Mouse (Mus musculus) activated CD4-positive, CD25-positive, alpha-beta regulatory T cell, adult 9 weeks (primary cell): ENCODE data around the gene Kmt5c. TPM values are rescaled to one million over a fixed set of nuclear protein-coding genes. Genes with fewer than 3 reads are reported as not detected.

Source experiments
- polyA plus RNA-seq: library from polyadenylated mRNA; unstranded; fragments of 100-300 nt; shearing (Covaris generic); gene quantifications from one replicate; pipeline ENCODE4 v1.2.1, GENCODE M21; 2017

The Kmt5c gene
- polyA plus RNA-seq, result 49.9 TPM

DNA sequence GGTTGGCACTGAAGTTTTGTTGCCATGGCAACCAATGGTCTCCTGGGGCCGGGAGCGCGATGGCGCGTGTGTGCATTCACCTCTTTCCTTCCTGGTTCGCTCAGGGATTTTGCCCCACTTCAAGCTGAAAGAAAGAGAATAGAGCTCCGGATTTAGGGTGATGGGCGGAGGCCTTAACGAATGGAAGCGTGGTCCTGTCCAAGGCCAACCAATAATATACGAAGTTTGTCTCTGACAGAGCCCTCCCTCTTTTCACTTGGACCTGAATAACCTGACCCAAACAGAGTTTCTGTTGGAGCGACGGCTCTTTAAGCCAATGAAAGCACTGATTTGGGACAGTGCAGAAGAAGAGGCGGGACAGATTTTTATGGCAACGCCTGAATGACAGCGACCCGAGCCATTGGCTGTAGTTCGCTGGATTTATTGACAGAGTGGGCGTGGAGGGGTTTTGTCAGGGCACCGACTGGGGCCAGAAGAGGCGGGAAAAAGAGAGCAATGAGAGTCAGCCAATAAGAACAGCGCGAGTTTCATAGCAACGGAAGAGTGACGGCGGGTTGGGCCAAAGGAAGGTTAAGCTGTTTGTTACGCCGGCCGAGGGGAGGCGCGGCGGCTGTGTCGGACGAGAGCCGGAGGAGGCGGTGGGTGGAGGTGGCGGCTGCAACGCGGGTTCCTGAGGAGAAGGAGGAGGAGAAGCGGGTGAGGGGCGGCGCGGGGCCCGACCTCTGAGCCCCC is at the start of gene Kmt5c:
Gene Kmt5c, plus strand, starts transcription at position 572 of the 732 bp plus-strand sequence.

DNA sequence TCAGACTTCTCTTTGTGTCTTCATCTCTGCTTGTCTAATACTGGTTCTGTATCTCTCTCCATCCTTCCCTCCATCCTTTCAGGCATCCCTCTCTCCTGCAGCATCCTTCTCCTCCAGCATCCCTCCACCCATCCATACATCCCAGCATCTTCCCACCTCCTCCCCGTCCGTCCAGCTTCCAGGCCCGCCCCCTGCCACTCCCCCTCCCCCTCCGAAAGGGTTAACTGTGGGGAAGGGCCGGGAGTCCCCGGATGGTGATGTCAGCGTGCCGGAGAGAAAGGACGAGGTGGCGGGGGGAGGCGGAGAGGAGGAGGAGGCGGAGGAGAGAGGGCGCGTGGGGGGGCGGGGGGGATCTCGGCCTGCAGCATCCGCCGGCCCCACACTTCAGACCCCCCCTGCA is 49.5 kb upstream of the Kmt5c start, which contains the start of gene Brsk1:
Gene Brsk1, plus strand, starts transcription at position 218 of the 400 bp plus-strand sequence.

DNA sequence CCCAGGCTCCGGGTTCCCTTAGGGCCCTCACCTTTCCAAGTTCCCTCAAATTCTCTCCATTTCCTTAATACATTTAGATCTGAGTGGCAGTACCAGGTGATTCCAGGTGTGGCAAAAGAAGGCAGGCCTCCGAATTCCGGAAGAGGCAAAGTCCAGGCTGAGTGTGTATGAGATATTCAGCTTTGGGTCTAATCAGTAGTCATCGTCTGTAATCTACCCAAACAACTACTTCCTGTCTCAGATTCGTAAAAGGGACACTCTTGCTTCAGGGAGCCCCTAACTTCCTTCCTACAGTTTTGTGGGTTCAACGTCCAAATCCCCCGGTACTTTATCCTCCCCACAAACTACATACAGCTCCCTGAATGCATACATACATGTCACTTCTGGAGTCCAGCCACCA is 14.7 kb upstream of the Kmt5c start, which contains the start of gene Tmem150b:
Gene Tmem150b, minus strand, starts transcription at position 81 of the 400 bp plus-strand sequence.

DNA sequence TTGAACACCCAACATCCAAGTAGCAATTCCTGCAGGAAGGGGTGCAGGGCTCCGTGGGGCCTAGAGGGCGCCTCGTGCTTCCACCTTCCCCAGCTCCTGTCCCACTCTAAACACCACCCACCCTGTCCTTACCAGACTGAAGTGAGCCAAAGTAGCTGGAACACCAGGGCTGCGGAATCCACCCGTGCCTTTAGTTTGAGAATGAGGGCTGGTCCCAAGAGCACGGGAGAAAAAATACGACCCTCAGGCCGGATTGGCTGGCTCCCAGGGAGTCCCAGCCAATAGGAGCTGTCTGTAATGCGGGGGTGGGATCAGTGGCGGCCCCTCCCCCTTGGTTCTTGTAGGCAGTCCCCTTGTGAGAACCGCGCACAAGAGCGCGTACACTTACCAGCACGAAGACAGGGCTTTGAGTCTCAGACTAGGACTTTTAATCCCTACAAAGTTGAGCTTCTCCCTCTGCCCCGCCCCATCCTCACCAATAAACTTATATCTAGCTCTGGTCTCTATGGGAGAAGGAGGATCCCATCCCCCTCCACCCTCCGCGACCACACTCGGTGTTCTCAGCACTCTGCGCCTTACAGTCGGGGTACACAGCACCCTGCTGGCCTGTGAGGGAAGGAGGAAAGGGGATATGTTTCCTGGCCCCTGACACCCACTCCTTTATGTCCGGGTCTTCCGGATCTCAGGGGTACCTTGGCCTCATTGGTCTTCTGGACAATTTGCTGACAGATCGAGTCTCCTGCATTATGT is 13.1 kb downstream of the Kmt5c start, which contains the start of gene Cox6b2:
Gene Cox6b2, minus strand, starts transcription at position 274 of the 750 bp plus-strand sequence.

DNA sequence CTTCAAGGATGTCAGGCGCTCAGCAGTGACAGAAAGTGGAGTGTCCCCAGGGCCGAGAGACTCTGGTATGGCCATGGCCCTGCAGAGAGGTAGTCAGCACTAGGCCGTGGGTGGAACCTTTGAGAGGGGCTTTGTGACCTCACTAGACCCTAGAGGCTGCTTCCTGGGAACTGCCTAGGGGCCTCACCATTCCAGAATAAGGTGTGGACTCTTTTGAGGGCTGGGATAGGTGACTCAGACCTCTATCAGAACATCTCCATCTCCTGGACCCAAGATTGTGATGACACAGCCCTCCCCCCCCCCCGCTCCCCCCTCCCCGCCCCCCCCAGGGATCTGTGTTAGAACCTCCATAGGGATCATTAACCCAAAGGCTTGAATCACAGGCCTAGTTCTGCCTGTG is 31.3 kb downstream of the Kmt5c start, which contains the start of gene Fam71e2:
Gene Fam71e2, minus strand, starts transcription at position 101 of the 400 bp plus-strand sequence.

DNA sequence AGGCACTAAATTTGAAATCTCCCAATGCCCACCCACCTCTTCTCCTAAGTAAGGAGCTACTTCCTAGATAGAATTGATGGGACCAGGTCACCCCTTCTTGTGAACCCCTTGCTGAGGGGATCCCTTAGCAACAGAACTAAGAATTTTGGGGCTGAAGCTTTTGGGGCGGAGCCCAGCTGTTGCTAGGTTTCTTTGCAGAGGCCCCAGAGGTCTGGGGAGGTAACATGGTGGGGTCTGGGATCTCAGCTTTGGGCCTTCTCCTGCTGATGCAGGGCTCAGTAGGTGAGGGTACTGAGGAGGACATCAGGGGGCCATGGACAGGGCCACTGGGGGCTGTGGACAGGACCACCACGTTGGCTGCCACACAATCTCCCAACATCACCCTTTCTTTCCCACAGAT is 42.8 kb downstream of the Kmt5c start, which contains the start of the genes Il11 and Tmem190:
Gene Il11, minus strand, starts transcription at position 101 of the 400 bp plus-strand sequence.
Gene Tmem190, plus strand, starts transcription at position 179 of the 400 bp plus-strand sequence.

DNA sequence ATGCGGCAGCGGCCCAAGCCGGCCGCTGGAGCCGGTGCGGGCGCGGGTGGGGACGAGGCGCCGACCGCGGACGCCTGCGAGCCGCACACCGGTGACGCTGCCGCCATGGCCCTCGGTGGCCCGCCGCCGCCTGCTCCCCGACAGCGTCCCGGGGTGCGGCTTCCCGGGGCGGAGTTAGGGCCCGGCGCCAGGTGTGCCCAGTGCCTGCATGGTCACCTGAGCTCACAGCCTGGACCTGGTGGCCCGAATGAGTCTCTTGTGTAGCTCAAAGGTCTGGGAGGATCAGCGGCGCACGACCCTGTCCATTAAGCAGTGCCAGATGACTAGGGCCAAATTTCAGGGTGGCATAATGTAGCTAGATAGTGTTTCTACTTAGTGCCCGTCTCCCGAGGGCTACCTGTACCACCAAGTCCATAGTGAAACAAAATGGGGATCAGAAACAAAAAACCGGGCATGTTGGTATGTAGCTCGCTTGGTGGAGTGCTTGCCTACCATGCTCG is 49.6 kb downstream of the Kmt5c start, which contains the start of gene Tmem238:
Gene Tmem238, minus strand, starts transcription at position 221 of the 500 bp plus-strand sequence.

DNA sequence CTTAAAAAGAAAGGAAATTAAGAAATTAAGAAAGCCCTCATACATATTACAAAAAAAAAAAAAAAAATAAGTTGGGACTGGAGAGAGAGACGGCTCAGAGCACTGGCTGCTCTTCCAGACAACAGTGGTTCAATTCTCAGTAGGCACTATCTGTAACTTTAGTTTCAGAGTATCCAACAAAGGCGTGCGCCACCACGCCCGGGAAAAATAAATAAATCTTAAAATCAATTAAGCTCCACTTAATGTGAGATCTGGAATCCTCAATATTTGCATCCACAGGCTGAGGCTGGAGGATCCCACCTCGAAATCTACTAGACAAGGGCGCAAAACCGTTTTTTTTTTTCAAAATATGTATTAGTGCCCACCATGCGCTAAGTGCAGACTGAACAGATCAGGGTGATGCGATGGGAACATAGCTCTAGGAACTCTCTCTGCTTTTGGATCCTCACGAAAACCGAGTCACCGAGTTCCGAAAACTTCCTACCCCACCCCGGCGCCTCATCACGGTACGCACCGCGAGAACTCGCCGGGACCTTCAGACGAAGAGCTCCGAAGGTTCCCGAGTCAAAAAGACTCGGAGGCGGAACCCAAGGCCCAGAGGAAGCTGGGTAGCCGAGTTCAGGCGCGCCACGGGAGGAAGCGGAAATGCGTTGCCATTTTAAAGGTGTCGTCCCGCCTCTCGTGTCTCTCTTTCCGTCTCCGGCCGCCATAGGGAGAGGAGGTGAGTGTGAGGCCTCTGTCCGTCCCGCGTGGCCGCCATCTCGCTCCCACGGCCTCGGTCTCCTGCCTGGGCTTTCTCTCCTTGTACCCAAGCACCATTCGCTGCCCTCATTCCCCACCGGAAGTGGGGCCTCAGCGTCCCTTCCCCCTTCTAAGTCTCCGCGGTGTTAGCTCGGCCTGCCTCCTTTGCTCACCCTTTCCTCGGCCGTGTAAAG is 52.6 kb downstream of the Kmt5c start, which contains the start of gene Rpl28:
Gene Rpl28, plus strand, starts transcription at position 597 of the 935 bp plus-strand sequence.

Other genes with a start within 250 kb of the Kmt5c start
- gene Ppp1r12c, start 238.4 kb upstream of the Kmt5c start, polyA plus RNA-seq, result 29.9 TPM
- gene Tnnt1, start 223.7 kb upstream of the Kmt5c start, polyA plus RNA-seq, result 4.5 TPM
- gene Tnni3, start 215.9 kb upstream of the Kmt5c start, polyA plus RNA-seq, result 1.5 TPM
- 1.2 TPM for gene Dnaaf3, start 207.7 kb upstream of the Kmt5c start, polyA plus RNA-seq
- gene Syt5, start 192.6 kb upstream of the Kmt5c start, polyA plus RNA-seq, result 0.26 TPM
- gene Ptprh, start 136.1 kb upstream of the Kmt5c start, polyA plus RNA-seq, result not detected
- gene Tmem86b, start 108.7 kb upstream of the Kmt5c start, polyA plus RNA-seq, result 5.6 TPM
- 30.9 TPM for gene Ppp6r1, start 81.1 kb upstream of the Kmt5c start, polyA plus RNA-seq
- gene Hspbp1, start 55.0 kb upstream of the Kmt5c start, polyA plus RNA-seq, result 82.1 TPM
- gene Brsk1, start 49.5 kb upstream of the Kmt5c start, polyA plus RNA-seq, result not detected
- gene Tmem150b, start 14.9 kb upstream of the Kmt5c start, polyA plus RNA-seq, result 0.10 TPM
- gene Cox6b2, start 13.0 kb downstream of the Kmt5c start, polyA plus RNA-seq, result 3.0 TPM
- gene Fam71e2, start 31.2 kb downstream of the Kmt5c start, polyA plus RNA-seq, result not detected
- not detected for gene Il11, start 42.7 kb downstream of the Kmt5c start, polyA plus RNA-seq
- not detected for gene Tmem190, start 42.8 kb downstream of the Kmt5c start, polyA plus RNA-seq
- gene Tmem238, start 49.5 kb downstream of the Kmt5c start, polyA plus RNA-seq, result 1.3 TPM
- 423 TPM for gene Rpl28, start 52.8 kb downstream of the Kmt5c start, polyA plus RNA-seq
- gene Ube2s, start 72.5 kb downstream of the Kmt5c start, polyA plus RNA-seq, result 105 TPM
- gene Shisa7, start 104.6 kb downstream of the Kmt5c start, polyA plus RNA-seq, result not detected
- gene Isoc2b, start 130.1 kb downstream of the Kmt5c start, polyA plus RNA-seq, result 43.7 TPM
- gene Isoc2a, start 137.0 kb downstream of the Kmt5c start, polyA plus RNA-seq, result 0.53 TPM
- gene Gm36210, start 166.4 kb downstream of the Kmt5c start, polyA plus RNA-seq, result not detected
- gene Zfp628, start 175.1 kb downstream of the Kmt5c start, polyA plus RNA-seq, result 1.6 TPM
- gene Nat14, start 181.9 kb downstream of the Kmt5c start, polyA plus RNA-seq, result 0.90 TPM
- gene Ssc5d, start 185.7 kb downstream of the Kmt5c start, polyA plus RNA-seq, result not detected
- 0.84 TPM for gene Sbk2, start 224.3 kb downstream of the Kmt5c start, polyA plus RNA-seq
- not detected for gene Sbk3, start 231.1 kb downstream of the Kmt5c start, polyA plus RNA-seq